Mouse (Mus musculus) forebrain, embryonic 16.5 days (tissue): ENCODE data around the gene Ccdc82. TPM values are rescaled to one million over a fixed set of nuclear protein-coding genes. Genes with fewer than 3 reads are reported as not detected.

Experiments
- ATAC-seq: fragments of 200-750 bp; cut with Nextera tagmentation; 2 replicates; pipeline ENCODE4 v1.8.0; 2017; ENCODE audit warnings: mild to moderate bottlenecking, moderate library complexity
- H3K27ac ChIP-seq: fragments of 300-500 bp; sonication (generic); 2 replicates; pipeline ENCODE4 v1.5.1; 2014; ENCODE audit warnings: low read length, control low read depth
- H3K27me3 ChIP-seq: fragments of 300-500 bp; sonication (generic); replicated peaks from 2 replicates; pipeline ENCODE4 v1.6.1; 2014; ENCODE audit warnings: low read length; ENCODE audit not compliant: control insufficient read depth, insufficient read depth
- H3K36me3 ChIP-seq: fragments of 300-500 bp; sonication (generic); 2 replicates; pipeline ENCODE4 v1.6.1; 2014; ENCODE audit not compliant: control insufficient read depth, insufficient read depth
- H3K4me1 ChIP-seq: fragments of 300-500 bp; sonication (generic); replicated peaks from 2 replicates; pipeline ENCODE4 v1.6.1; 2014; ENCODE audit warnings: low read length; ENCODE audit not compliant: control insufficient read depth, insufficient read depth
- H3K4me2 ChIP-seq: fragments of 300-500 bp; sonication (generic); 2 replicates; pipeline ENCODE4 v1.6.1; 2014; ENCODE audit warnings: mild to moderate bottlenecking, low read length, control low read depth
- H3K4me3 ChIP-seq: fragments of 300-500 bp; sonication (generic); replicated peaks from 2 replicates; pipeline ENCODE4 v1.5.1; 2014; ENCODE audit warnings: mild to moderate bottlenecking, low read length, control low read depth
- H3K9ac ChIP-seq: fragments of 300-500 bp; sonication (generic); replicated peaks from 2 replicates; pipeline ENCODE4 v1.6.1; 2014; ENCODE audit warnings: low read depth, low read length, control low read depth
- H3K9me3 ChIP-seq: fragments of 300-500 bp; sonication (generic); 2 replicates; pipeline ENCODE4 v1.6.1; 2016; ENCODE audit warnings: low read length; ENCODE audit not compliant: control insufficient read depth
- WGBS: fragments of 180-500 bp; shearing (Covaris S2); extraction: QIAGEN DNeasy Blood & Tissue Kit; methylation state at CpG from one replicate; pipeline ENCODE4 v1.1.7; 2014; 5-methylcytosine and 5-hydroxymethylcytosine counted together
- polyA plus RNA-seq: library from polyadenylated mRNA; unstranded; fragments of >200 nt; fragmentation: Nextera tagmentation; extraction: Ambion mirVana; gene quantifications from 2 replicates; pipeline ENCODE4 v1.2.1, GENCODE M21; 2015

Ccdc82 gene
- polyA plus RNA-seq, 1 experiment from 2014 or later = 14.5 TPM

- Histone ChIP-seq H3K27me3 (no peaks in the 10 kb centered on the region), H3K4me3 (peak overlapping the region; percentile 52), H3K4me1 (peaks cover 46% of the 10 kb centered on the region), H3K9me3 (no peaks in the 10 kb centered on the region), H3K36me3 (no peaks in the 10 kb centered on the region), H3K27ac (peak overlapping the region; percentile 71), H3K4me2 (peak overlapping the region; percentile 74), H3K9ac (peak overlapping the region; percentile 64)
- peak; percentile 13; the same call in 1 of the 2 replicates for ATAC-seq
- 0% methylated on average over 12 of the region's 12 CpGs for WGBS
Observed at GRCm38 (mm10) chr9:13297122-13297667, 50.4 kb downstream of the Ccdc82 start.

- peaks cover 50% of the 10 kb centered on the region for H3K4me1 ChIP-seq
- H3K9ac ChIP-seq = peak within 1 kb of the TSS; percentile 64
- H3K27ac ChIP-seq = peak within 1 kb of the TSS; percentile 71
- H3K27me3 ChIP-seq = no peaks in the 10 kb centered on the region
- H3K9me3 ChIP-seq = no peaks in the 10 kb centered on the region
- 0% methylated on average over 23 of the region's 23 CpGs for WGBS
- H3K4me2 ChIP-seq = peak within 1 kb of the TSS; percentile 74
- peak within 1 kb of the TSS; percentile 52 for H3K4me3 ChIP-seq
- ATAC-seq = peak; percentile 67
- no peaks in the 10 kb centered on the region for H3K36me3 ChIP-seq
Observed at GRCm38 (mm10) chr9:13297668-13298512, 51.1 kb downstream of the Ccdc82 start, which contains the start of gene Maml2. TSS of gene Maml2 (plus strand) at chr9:13297957.

- H3K4me1 ChIP-seq = peaks cover 54% of the 10 kb centered on the region
- peak overlapping the region; percentile 52 for H3K4me3 ChIP-seq
- no peaks in the 10 kb centered on the region for H3K27me3 ChIP-seq
- H3K9me3 ChIP-seq = no peaks in the 10 kb centered on the region
- 17% methylated on average over 9 of the region's 9 CpGs for WGBS
- H3K36me3 ChIP-seq = no peaks in the 10 kb centered on the region
- ATAC-seq = no peak
- H3K27ac ChIP-seq = no peak overlapping the region
- H3K9ac ChIP-seq = peak overlapping the region; percentile 64
- peak overlapping the region; percentile 74 for H3K4me2 ChIP-seq
Observed at GRCm38 (mm10) chr9:13298513-13298878, 51.7 kb downstream of the Ccdc82 start.

GRCm38 (mm10) chr9:13299190-13299589 is 52.4 kb downstream of the Ccdc82 start:
- Histone ChIP-seq H3K36me3 (no peaks in the 10 kb centered on the region), H3K4me3 (peak overlapping the region; percentile 19), H3K4me1 (peaks cover 59% of the 10 kb centered on the region), H3K4me2 (peak overlapping the region; percentile 74), H3K27me3 (no peaks in the 10 kb centered on the region), H3K27ac (no peak overlapping the region), H3K9me3 (no peaks in the 10 kb centered on the region), H3K9ac (no peak overlapping the region)
- 78% methylated on average over 6 of the region's 6 CpGs for WGBS
- no peak for ATAC-seq

GRCm38 (mm10) chr9:13300041-13300441 is 53.3 kb downstream of the Ccdc82 start:
- no peak for ATAC-seq
- Histone ChIP-seq H3K9me3 (no peaks in the 10 kb centered on the region), H3K4me3 (peak overlapping the region; percentile 19), H3K27ac (no peak overlapping the region), H3K9ac (peak overlapping the region; percentile 24; the same call in 1 of the 2 replicates), H3K4me1 (peaks cover 59% of the 10 kb centered on the region), H3K27me3 (no peaks in the 10 kb centered on the region), H3K36me3 (no peaks in the 10 kb centered on the region), H3K4me2 (peak overlapping the region; percentile 74)
- WGBS = 37% methylated on average over 3 of the region's 3 CpGs

- H3K9me3 ChIP-seq = no peaks in the 10 kb centered on the region
- peak overlapping the region; percentile 74 for H3K4me2 ChIP-seq
- H3K27ac ChIP-seq = no peak overlapping the region
- H3K27me3 ChIP-seq = no peaks in the 10 kb centered on the region
- H3K9ac ChIP-seq = no peak overlapping the region
- no peak for ATAC-seq
- 60% methylated on average over 9 of the region's 9 CpGs for WGBS
- no peaks in the 10 kb centered on the region for H3K36me3 ChIP-seq
- peak overlapping the region; percentile 19 for H3K4me3 ChIP-seq
- H3K4me1 ChIP-seq = peaks cover 57% of the 10 kb centered on the region
Observed at GRCm38 (mm10) chr9:13300891-13301782, 54.4 kb downstream of the Ccdc82 start.

- Histone ChIP-seq H3K4me1 (peaks cover 54% of the 10 kb centered on the region), H3K27ac (no peak overlapping the region), H3K9me3 (no peaks in the 10 kb centered on the region), H3K36me3 (no peaks in the 10 kb centered on the region), H3K27me3 (no peaks in the 10 kb centered on the region), H3K9ac (no peak overlapping the region), H3K4me2 (no peak overlapping the region), H3K4me3 (no peak overlapping the region)
- 41% methylated on average over 6 of the region's 6 CpGs for WGBS
- no peak for ATAC-seq
Observed at GRCm38 (mm10) chr9:13302183-13302825, 55.5 kb downstream of the Ccdc82 start.

GRCm38 (mm10) chr9:13303099-13303771 is 56.5 kb downstream of the Ccdc82 start:
- H3K4me1 ChIP-seq = peaks cover 50% of the 10 kb centered on the region
- H3K4me3 ChIP-seq = no peak overlapping the region
- H3K27ac ChIP-seq = no peak overlapping the region
- no peaks in the 10 kb centered on the region for H3K36me3 ChIP-seq
- H3K4me2 ChIP-seq = no peak overlapping the region
- H3K9ac ChIP-seq = no peak overlapping the region
- no peaks in the 10 kb centered on the region for H3K9me3 ChIP-seq
- no peaks in the 10 kb centered on the region for H3K27me3 ChIP-seq
- peak; percentile 24 for ATAC-seq
- WGBS = 5% methylated on average over 5 of the region's 5 CpGs
